ENCODE assay signal across 9 mouse cellular contexts in genomic region chr12:25124431-25125238, GRCm38 (mm10). TPM values are rescaled to one million over a fixed set of nuclear protein-coding genes. Genes with fewer than 3 reads are reported as not detected.
DNase-seq lines count a peak whose midpoint lies in the region; ATAC-seq lines count a peak whose summit lies in the region.
"Had no signal": no experiment of that assay in that cellular context is flagged by ENCODE, and none has a peak within 500 bp of the region (broad histone marks: within the 10 kb centered on the region; RNA-seq: fewer than 3 reads in every experiment).

No protein-coding gene starts in this region.

- H3K4me1 ChIP-seq in hindbrain, embryonic 13.5 days (replicated peaks) = peaks cover 42% of the 10 kb centered on the region
- H3K4me1 ChIP-seq in midbrain, embryonic 15.5 days = peaks cover 16% of the 10 kb centered on the region

- peak overlapping the region; percentile 70 for H3K27ac ChIP-seq in hindbrain, embryonic 13.5 days
- H3K27ac ChIP-seq in midbrain, embryonic 15.5 days = peak overlapping the region; percentile 40; the same call in 1 of the 2 replicates
- H3K27ac ChIP-seq: limb, embryonic 15.5 days had no signal

- 0 out of 2 replicates have a peak overlapping the region, but pooled peaks have one; percentile 6 for H3K4me2 ChIP-seq in hindbrain, embryonic 13.5 days
- no peak overlapping the region for H3K4me2 ChIP-seq in midbrain, embryonic 15.5 days
- H3K4me2 ChIP-seq: limb, embryonic 15.5 days had no signal

- H3K9ac ChIP-seq in hindbrain, embryonic 13.5 days = no peak overlapping the region
- H3K9ac ChIP-seq in midbrain, embryonic 15.5 days = no peak overlapping the region
- H3K9ac ChIP-seq: limb, embryonic 15.5 days had no signal

- ATAC-seq in hindbrain, embryonic 13.5 days (ENCODE audit: low FRiP score) = peak; percentile 90
- ATAC-seq in midbrain, embryonic 15.5 days (replicated peaks) = peak; percentile 89

- H3K36me3 ChIP-seq in hindbrain, embryonic 13.5 days = no peaks in the 10 kb centered on the region
- H3K36me3 ChIP-seq in midbrain, embryonic 15.5 days (replicated peaks) = no peaks in the 10 kb centered on the region
- H3K36me3 ChIP-seq: limb, embryonic 15.5 days had no signal

- no peak overlapping the region for H3K4me3 ChIP-seq in hindbrain, embryonic 13.5 days
- no peak overlapping the region for H3K4me3 ChIP-seq in midbrain, embryonic 15.5 days
- H3K4me3 ChIP-seq: limb, embryonic 15.5 days had no signal

- H3K27me3 ChIP-seq in hindbrain, embryonic 13.5 days = 0 out of 2 replicates have a peak, but pooled peaks cover 4% of the 10 kb centered on the region
- 0 out of 2 replicates have a peak, but pooled peaks cover 6% of the 10 kb centered on the region for H3K27me3 ChIP-seq in midbrain, embryonic 15.5 days (replicated peaks)
- H3K27me3 ChIP-seq: limb, embryonic 15.5 days had no signal

- H3K9me3 ChIP-seq in hindbrain, embryonic 13.5 days = no peaks in the 10 kb centered on the region
- H3K9me3 ChIP-seq in midbrain, embryonic 15.5 days = no peaks in the 10 kb centered on the region
- H3K9me3 ChIP-seq: limb, embryonic 15.5 days had no signal

- 6% methylated on average over 19 of the region's 19 CpGs for WGBS in hindbrain, embryonic 13.5 days
- WGBS in midbrain, embryonic 15.5 days = 8% methylated on average over 19 of the region's 19 CpGs

- DNase-seq in ZHBTc4 (ENCODE audit: low read depth, low spot score) = peak; percentile 76
- DNase-seq in embryo, embryonic 9.5 days (ENCODE audit: extremely low spot score) = peak; percentile 84
- DNase-seq in layer of hippocampus, adult 8-10 months (ENCODE audit: low spot score in 2 of 2) = no peak
- no peak for DNase-seq in adrenal gland, postnatal 25 days
- no peak for DNase-seq in gastrocnemius, postnatal 10 days
- DNase-seq: spleen, adult 18-20 months had no signal

RNA-seq across cellular contexts. Expression of gene Id2, which starts 27.7 kb away (rescaled TPM):
- polyA plus RNA-seq in hindbrain, embryonic 13.5 days (2015; fragmentation: Nextera tagmentation; extraction: Ambion mirVana) = 276 and 296 TPM in 2 replicates
- 138 TPM in 2 replicates for polyA plus RNA-seq in midbrain, embryonic 15.5 days (2015; fragmentation: Nextera tagmentation; extraction: Ambion mirVana)
- 10 to 100 TPM; 76.7 to 87.4 (median 81.8) TPM for total RNA-seq in layer of hippocampus, adult 8-10 months (2022)
- 520 and 569 TPM in 2 replicates for total RNA-seq in adrenal gland, postnatal 25 days (2021)
- 10 to 100 TPM; 11.4 to 12.8 TPM for total RNA-seq in gastrocnemius, postnatal 10 days (2021)

Comparison
In these comparisons a context has a peak if more than half of its experiments do, and no peak if none do; other contexts are left out.
1. DNase-seq: peak in ZHBTc4 (single experiment) and embryo, embryonic 9.5 days (single experiment); none in layer of hippocampus, adult 8-10 months (0 of 2), adrenal gland, postnatal 25 days (single experiment) and gastrocnemius, postnatal 10 days (single experiment).
2. RNA of gene Id2, which starts 27.7 kb away (total RNA-seq): 520 to 569 TPM in adrenal gland, postnatal 25 days and 76.7 to 87.4 TPM in layer of hippocampus, adult 8-10 months; 11.4 to 12.8 TPM in gastrocnemius, postnatal 10 days; every median in the first group is over 4 times any median in the second.